7 mouse cellular contexts compared by ENCODE assay signal in the genomic region with DNA sequence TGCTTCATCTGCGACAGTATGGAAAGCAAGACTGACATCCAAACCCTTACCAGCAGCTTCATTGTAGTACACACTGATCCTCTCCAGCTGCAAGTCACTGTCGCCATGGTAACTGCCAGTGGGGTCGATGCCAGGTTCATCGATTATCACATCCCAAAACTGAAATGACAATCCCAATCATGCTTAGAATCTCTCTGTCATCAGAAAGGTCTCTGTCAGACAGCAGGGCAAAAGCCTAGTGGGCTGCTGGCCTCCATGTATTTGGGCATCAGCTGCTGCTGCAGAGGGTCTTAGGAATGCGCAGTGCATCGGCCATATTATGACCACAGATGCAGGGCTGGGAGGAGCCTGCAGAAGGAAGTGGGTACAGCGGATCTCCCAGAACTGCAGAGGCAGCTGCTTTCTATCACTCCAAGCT. TPM values are rescaled to one million over a fixed set of nuclear protein-coding genes. Genes with fewer than 3 reads are reported as not detected.
DNase-seq lines count a peak whose midpoint lies in the region; ATAC-seq and TF ChIP-seq lines count a peak whose summit lies in the region.

No protein-coding gene starts in this region.

- peak overlapping the region; percentile 26 to 54 for H3K4me3 ChIP-seq in MEL (ENCODE audit: control insufficient read depth in 1 of 2, insufficient read depth in 1 of 2, low read depth in 2 of 2, low read length in 2 of 2)
- H3K4me3 ChIP-seq in bone marrow macrophage, adult 2 months (ENCODE audit: insufficient read depth, low read length): peak overlapping the region; percentile 33
- H3K4me3 ChIP-seq in hindbrain, embryonic 14.5 days (replicated peaks; ENCODE audit: low read length): no peak overlapping the region

- ATAC-seq in hindbrain, embryonic 14.5 days (ENCODE audit: low FRiP score): peak; percentile 85

- TF ChIP-seq POLR2A in MEL (IDR thresholded peaks at IDR 0.05; ENCODE audit: control insufficient read depth in 1 of 2, insufficient read depth in 1 of 2, low read depth in 1 of 2, low read length in 2 of 2, poor library complexity in 1 of 2): no peak
- no peak for TF ChIP-seq POLR2A in bone marrow macrophage, adult 2 months (IDR thresholded peaks at IDR 0.05; ENCODE audit: borderline replicate concordance, low read depth, low read length)

- no peaks in the 10 kb centered on the region for H3K9me3 ChIP-seq in MEL (replicated peaks; ENCODE audit: insufficient read depth, low read length)
- no peaks in the 10 kb centered on the region for H3K9me3 ChIP-seq in hindbrain, embryonic 14.5 days (ENCODE audit: control insufficient read depth, low read length)

- no peaks in the 10 kb centered on the region for H3K79me2 ChIP-seq in MEL (ENCODE audit: control insufficient read depth, insufficient read depth, low read length, poor library complexity)

- H3K36me3 ChIP-seq in MEL (ENCODE audit: control insufficient read depth in 1 of 2, insufficient read depth in 2 of 2, low read length in 2 of 2): peaks cover 0 to 7% of the 10 kb centered on the region in 2 experiments; a peak in 2 of 4 replicates
- H3K36me3 ChIP-seq in hindbrain, embryonic 14.5 days (replicated peaks; ENCODE audit: control insufficient read depth, insufficient read depth): no peaks in the 10 kb centered on the region

- peak; percentile 61 for DNase-seq in MEL (ENCODE audit: low read depth, low spot score)
- peak; percentile 73 for DNase-seq in hindbrain, embryonic 14.5 days (ENCODE audit: low spot score)
- peak; percentile 34 for DNase-seq in neural tube, embryonic 10.5 days (ENCODE audit: extremely low spot score, low spot score)
- DNase-seq in natural killer cell, adult 2 months (ENCODE audit: low spot score in 2 of 2): no peak
- DNase-seq in layer of hippocampus, postnatal 14 days (ENCODE audit: low spot score in 2 of 2): no peak
- no peak for DNase-seq in spleen, postnatal 10 days (ENCODE audit: low spot score in 2 of 2)

- TF ChIP-seq RAD21 in MEL (IDR thresholded peaks at IDR 0.05; ENCODE audit: low read depth, low read length): no peak

- peaks cover 4 to 17% of the 10 kb centered on the region in 2 experiments for H3K4me1 ChIP-seq in MEL (ENCODE audit: control insufficient read depth in 1 of 2, insufficient read depth in 2 of 2, low read length in 2 of 2)
- H3K4me1 ChIP-seq in bone marrow macrophage, adult 2 months (ENCODE audit: control insufficient read depth, insufficient read depth, low read length): peaks cover 29% of the 10 kb centered on the region
- H3K4me1 ChIP-seq in hindbrain, embryonic 14.5 days (replicated peaks; ENCODE audit: control insufficient read depth, insufficient read depth, low read length): peaks cover 31% of the 10 kb centered on the region

- peak overlapping the region; percentile 35 for H3K4me2 ChIP-seq in hindbrain, embryonic 14.5 days (replicated peaks)

- no peak overlapping the region for H3K27ac ChIP-seq in MEL (ENCODE audit: control insufficient read depth, low read depth, low read length)
- H3K27ac ChIP-seq in bone marrow macrophage, adult 2 months (ENCODE audit: insufficient read depth, low read depth, low read length): peak overlapping the region; percentile 90
- H3K27ac ChIP-seq in hindbrain, embryonic 14.5 days: peak overlapping the region; percentile 81

- 22% methylated on average over 7 of the region's 7 CpGs for WGBS in hindbrain, embryonic 14.5 days

- no peak for TF ChIP-seq EP300 in MEL (IDR thresholded peaks at IDR 0.05; ENCODE audit: low read depth in 1 of 2, low read length in 2 of 2)

- H3K27me3 ChIP-seq in MEL (ENCODE audit: control insufficient read depth in 1 of 2, insufficient read depth in 2 of 2, low read length in 2 of 2): no peaks in the 10 kb centered on the region
- H3K27me3 ChIP-seq in hindbrain, embryonic 14.5 days (ENCODE audit: control insufficient read depth, insufficient read depth, low read length): no peaks in the 10 kb centered on the region

- TF ChIP-seq CTCF in MEL (IDR thresholded peaks at IDR 0.05 in 2 of 3, conservative IDR thresholded peaks at IDR 0.05 in 1 of 3; ENCODE audit: control insufficient read depth in 1 of 3, insufficient read depth in 1 of 3, low read depth in 2 of 3, low read length in 3 of 3, poor library complexity in 1 of 3, severe bottlenecking in 1 of 3): no peak
- no peak for TF ChIP-seq CTCF in bone marrow macrophage, adult 2 months (IDR thresholded peaks at IDR 0.05; ENCODE audit: low read depth, low read length)

- no peak overlapping the region for H3K9ac ChIP-seq in MEL (ENCODE audit: control insufficient read depth, low read depth, low read length, poor library complexity, severe bottlenecking)
- peak overlapping the region; percentile 41 for H3K9ac ChIP-seq in hindbrain, embryonic 14.5 days

TF ChIP-seq in MEL, 35 proteins besides CTCF, POLR2A, EP300 and RAD21:
- TF ChIP-seq ZKSCAN1 (IDR thresholded peaks at IDR 0.05; ENCODE audit: low read depth, low read length) (no peak), MEF2A (IDR thresholded peaks at IDR 0.05; ENCODE audit: extremely low read depth, insufficient replicate concordance, low read depth, low read length, poor library complexity, severe bottlenecking) (no peak), BHLHE40 (IDR thresholded peaks at IDR 0.05; ENCODE audit: borderline replicate concordance, low read depth, low read length) (no peak), ETS1 (IDR thresholded peaks at IDR 0.05; ENCODE audit: low read depth, low read length) (no peak), GATA1 (IDR thresholded peaks at IDR 0.05; ENCODE audit: low read depth, low read length) (peak; percentile 25; the same call in 1 of the 2 replicates), NRF1 (IDR thresholded peaks at IDR 0.05; ENCODE audit: insufficient read depth, low read depth, low read length, poor library complexity, severe bottlenecking) (0 out of 2 replicates have a peak, but pooled peaks have one; percentile 16), ZNF384 (IDR thresholded peaks at IDR 0.05; ENCODE audit: low read depth, low read length) (no peak), CHD2 (IDR thresholded peaks at IDR 0.05; ENCODE audit: low read length) (no peak), HCFC1 (IDR thresholded peaks at IDR 0.05; ENCODE audit: low read depth, low read length) (no peak), SMC3 (IDR thresholded peaks at IDR 0.05; ENCODE audit: low read depth, low read length) (no peak), RCOR1 (IDR thresholded peaks at IDR 0.05; ENCODE audit: low read depth, low read length) (no peak), TCF12 (IDR thresholded peaks at IDR 0.05; ENCODE audit: low read depth, low read length) (no peak), ZC3H11A (IDR thresholded peaks at IDR 0.05; ENCODE audit: low read depth, low read length) (no peak), JUND (IDR thresholded peaks at IDR 0.05; ENCODE audit: low read depth, low read length) (no peak), SIN3A (IDR thresholded peaks at IDR 0.05; ENCODE audit: low read length) (peak; percentile 55; the same call in 1 of the 2 replicates), MAX (IDR thresholded peaks at IDR 0.05; ENCODE audit: low read length) (no peak), ELF1 (IDR thresholded peaks at IDR 0.05; ENCODE audit: low read depth, low read length) (0 out of 2 replicates have a peak, but pooled peaks have one; percentile 5), CHD1 (IDR thresholded peaks at IDR 0.05; ENCODE audit: low read depth, low read length) (no peak), NELFE (IDR thresholded peaks at IDR 0.05; ENCODE audit: low read depth, low read length) (no peak), TAL1 (IDR thresholded peaks at IDR 0.05; ENCODE audit: low read length) (no peak), GABPA (IDR thresholded peaks at IDR 0.05; ENCODE audit: low read depth, low read length) (no peak)

RNA-seq across cellular contexts. Expression of gene Tubb2a, which starts 11.1 kb away (rescaled TPM):
- 38.8 and 68.8 TPM in 2 replicates for total RNA-seq in MEL (2012; rRNA removed)
- 10 to 100 TPM in 1 of 2 experiments, not detected in 1; 55.9 TPM for polyA plus RNA-seq in MEL (2012; ENCODE audit: insufficient read depth in 1 of 2, insufficient read length in 2 of 2, low read depth in 1 of 2, low replicate concordance in 2 of 2, missing spikeins in 1 of 2)
- polyA plus RNA-seq in bone marrow macrophage, adult 2 months (2012; ENCODE audit: insufficient read depth, insufficient read length, missing spikeins): 77.8 and 92.5 TPM in 2 replicates
- 2,565 and 2,873 TPM in 2 replicates for polyA plus RNA-seq in hindbrain, embryonic 14.5 days (2014; fragmentation: Nextera tagmentation; extraction: Ambion mirVana)
- total RNA-seq in layer of hippocampus, postnatal 14 days (2021): 1,000 to 10,000 TPM; 2,027 to 2,125 TPM

RNA-seq across cellular contexts. Expression of gene Tubb2b, which starts 41.4 kb away (rescaled TPM):
- 1.4 and 2.7 TPM in 2 replicates for total RNA-seq in MEL (2012; rRNA removed)
- 10 to 100 TPM in 1 of 2 experiments, not detected in 1; 10.6 TPM for polyA plus RNA-seq in MEL (2012; ENCODE audit: insufficient read depth in 1 of 2, insufficient read length in 2 of 2, low read depth in 1 of 2, low replicate concordance in 2 of 2, missing spikeins in 1 of 2)
- polyA plus RNA-seq in bone marrow macrophage, adult 2 months (2012; ENCODE audit: insufficient read depth, insufficient read length, missing spikeins): 0.60 and 0.94 TPM in 2 replicates
- 682 and 716 TPM in 2 replicates for polyA plus RNA-seq in hindbrain, embryonic 14.5 days (2014; fragmentation: Nextera tagmentation; extraction: Ambion mirVana)
- 100 to 1,000 TPM; 703 to 790 TPM for total RNA-seq in layer of hippocampus, postnatal 14 days (2021)

RNA-seq across cellular contexts. Expression of gene Bphl, which starts 51.5 kb away (rescaled TPM):
- 7.5 and 7.7 TPM in 2 replicates for total RNA-seq in MEL (2012; rRNA removed)
- polyA plus RNA-seq in MEL (2012; ENCODE audit: insufficient read depth in 1 of 2, insufficient read length in 2 of 2, low read depth in 1 of 2, low replicate concordance in 2 of 2, missing spikeins in 1 of 2): 1 to 10 TPM in 1 of 2 experiments, not detected in 1; 6.5 TPM
- 44.5 and 48.4 TPM in 2 replicates for polyA plus RNA-seq in bone marrow macrophage, adult 2 months (2012; ENCODE audit: insufficient read depth, insufficient read length, missing spikeins)
- 42.8 and 43.5 TPM in 2 replicates for polyA plus RNA-seq in hindbrain, embryonic 14.5 days (2014; fragmentation: Nextera tagmentation; extraction: Ambion mirVana)
- 10 to 100 TPM; 39.3 to 46.4 TPM for total RNA-seq in layer of hippocampus, postnatal 14 days (2021)

Comparison
In these comparisons a context has a peak if more than half of its experiments do, and no peak if none do; other contexts are left out.
1. DNase-seq: peak in MEL (single experiment), hindbrain, embryonic 14.5 days (single experiment) and neural tube, embryonic 10.5 days (single experiment); none in natural killer cell, adult 2 months (0 of 2), layer of hippocampus, postnatal 14 days (0 of 2) and spleen, postnatal 10 days (0 of 2).
2. RNA of gene Tubb2a, which starts 11.1 kb away (polyA plus RNA-seq): 2,565 to 2,873 TPM in hindbrain, embryonic 14.5 days; 77.8 to 92.5 TPM in bone marrow macrophage, adult 2 months and 55.9 TPM in MEL; every median in the first group is over 10 times any median in the second.
3. RNA of gene Tubb2b, which starts 41.4 kb away (polyA plus RNA-seq): 682 to 716 TPM in hindbrain, embryonic 14.5 days; 10.6 TPM in MEL and 0.60 to 0.94 TPM in bone marrow macrophage, adult 2 months; every median in the first group is over 10 times any median in the second.